Mouse (Mus musculus): Measurements from ENCODE around the gene Olfr746. TPM values are rescaled to one million over a fixed set of nuclear protein-coding genes. Genes with fewer than 3 reads are reported as not detected.

Gene Olfr746
- polyA plus RNA-seq (2014; fragmentation: Illumina TruSeq; extraction: RNeasy Lipid Tissue Mini Kit (QIAGEN cat#74804); ENCODE audit: insufficient read depth, low read depth, low replicate concordance) = not detected

DNA sequence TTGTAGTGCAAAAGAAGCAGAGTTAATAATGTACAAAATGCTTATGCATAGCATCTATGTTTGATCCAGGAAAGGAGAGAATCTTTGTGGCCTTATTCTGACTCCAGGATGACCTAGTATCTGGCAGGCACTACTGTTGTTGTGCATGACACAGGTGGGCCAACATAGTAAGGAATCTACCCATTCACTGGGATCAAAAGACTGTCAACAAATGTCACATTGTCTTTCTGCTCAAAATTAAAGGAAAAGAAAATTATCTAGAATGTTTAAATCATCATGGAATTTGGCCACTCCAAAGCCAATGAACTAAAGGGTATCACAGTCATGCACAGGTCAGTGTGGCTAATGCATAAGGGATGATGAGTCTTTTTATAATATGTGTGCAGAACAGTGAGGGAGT is at the start of gene Olfr746:
Olfr746 (plus strand) TSS at position 301 of the 400 bp plus-strand sequence.

DNA sequence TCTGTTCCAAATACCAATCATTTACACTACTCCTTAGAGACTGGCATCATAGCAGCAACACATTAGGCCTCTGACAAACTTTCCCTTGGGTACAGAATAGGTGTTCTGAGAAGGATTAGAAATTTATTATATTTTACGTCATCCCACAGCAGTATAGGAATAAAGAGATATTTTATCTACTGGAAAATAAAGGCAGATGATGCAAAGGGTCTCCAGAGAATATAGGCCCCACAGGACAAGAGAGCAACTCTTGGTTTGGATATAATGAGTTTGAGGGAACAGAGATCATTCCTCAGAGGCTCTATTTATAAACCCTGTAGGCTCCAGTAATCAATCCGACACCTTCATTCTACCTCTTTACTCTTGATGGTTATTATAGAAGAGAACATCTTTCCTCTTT is 32.3 kb upstream of the Olfr746 start, which contains the start of gene Olfr744:
Olfr744 (plus strand) TSS at position 301 of the 400 bp plus-strand sequence.

DNA sequence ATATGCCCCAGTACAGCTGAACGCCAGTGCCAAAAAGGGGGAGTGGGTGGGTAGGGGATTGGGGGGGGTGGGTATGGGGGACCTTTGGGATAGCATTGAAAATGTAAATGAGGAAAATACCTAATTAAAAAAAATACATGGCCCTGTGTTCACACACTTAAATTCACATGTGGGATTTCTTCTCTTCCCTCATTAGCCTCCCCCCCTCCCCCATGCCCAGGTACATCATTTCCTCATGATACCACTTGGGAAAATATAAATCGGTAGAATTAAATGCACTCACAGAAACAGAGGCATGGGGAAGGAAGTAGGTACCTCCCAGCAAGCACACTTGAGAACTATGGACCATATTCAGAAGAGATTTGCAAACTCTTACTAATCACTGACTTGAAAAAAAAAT is 7.8 kb upstream of the Olfr746 start, which contains the start of gene Olfr745:
Olfr745 (plus strand) TSS at position 301 of the 400 bp plus-strand sequence.

DNA sequence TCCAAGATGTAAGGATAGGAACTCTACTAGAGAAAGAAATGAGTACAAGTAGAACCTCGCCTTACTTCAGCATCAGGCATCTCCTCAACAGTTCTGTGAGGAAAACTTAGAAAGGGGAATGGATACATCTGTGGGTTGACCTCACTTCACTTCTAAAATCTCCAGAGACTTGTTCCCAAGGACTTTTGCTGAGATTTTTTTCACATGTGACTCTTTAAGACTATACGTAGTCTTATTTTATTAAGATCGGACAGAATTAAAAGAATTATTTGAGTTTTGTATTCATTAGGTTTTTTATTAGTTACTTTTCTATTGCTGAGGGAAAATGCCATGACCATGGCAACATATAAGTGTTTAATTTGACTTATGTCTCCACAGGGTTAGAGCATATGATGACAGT is 46.2 kb downstream of the Olfr746 start, which contains the start of gene Olfr747:
Olfr747 (minus strand) TSS at position 101 of the 400 bp plus-strand sequence.

Other genes with a start within 250 kb of the Olfr746 start
- gene Olfr738, start 239.5 kb upstream of the Olfr746 start, polyA plus RNA-seq (2014; fragmentation: Illumina TruSeq; extraction: RNeasy Lipid Tissue Mini Kit (QIAGEN cat#74804); ENCODE audit: insufficient read depth, low read depth, low replicate concordance) = not detected
- not detected for gene Olfr739, start 228.5 kb upstream of the Olfr746 start, polyA plus RNA-seq (2014; fragmentation: Illumina TruSeq; extraction: RNeasy Lipid Tissue Mini Kit (QIAGEN cat#74804); ENCODE audit: insufficient read depth, low read depth, low replicate concordance)
- gene Olfr740, start 201.5 kb upstream of the Olfr746 start, polyA plus RNA-seq (2014; fragmentation: Illumina TruSeq; extraction: RNeasy Lipid Tissue Mini Kit (QIAGEN cat#74804); ENCODE audit: insufficient read depth, low read depth, low replicate concordance) = not detected
- gene Olfr741, start 174.3 kb upstream of the Olfr746 start, polyA plus RNA-seq (2014; fragmentation: Illumina TruSeq; extraction: RNeasy Lipid Tissue Mini Kit (QIAGEN cat#74804); ENCODE audit: insufficient read depth, low read depth, low replicate concordance) = not detected
- gene Olfr742, start 143.5 kb upstream of the Olfr746 start, polyA plus RNA-seq (2014; fragmentation: Illumina TruSeq; extraction: RNeasy Lipid Tissue Mini Kit (QIAGEN cat#74804); ENCODE audit: insufficient read depth, low read depth, low replicate concordance) = not detected
- gene Olfr743, start 125.2 kb upstream of the Olfr746 start, polyA plus RNA-seq (2014; fragmentation: Illumina TruSeq; extraction: RNeasy Lipid Tissue Mini Kit (QIAGEN cat#74804); ENCODE audit: insufficient read depth, low read depth, low replicate concordance) = not detected
- gene Olfr744, start 32.2 kb upstream of the Olfr746 start, polyA plus RNA-seq (2014; fragmentation: Illumina TruSeq; extraction: RNeasy Lipid Tissue Mini Kit (QIAGEN cat#74804); ENCODE audit: insufficient read depth, low read depth, low replicate concordance) = not detected
- gene Olfr745, start 7.7 kb upstream of the Olfr746 start, polyA plus RNA-seq (2014; fragmentation: Illumina TruSeq; extraction: RNeasy Lipid Tissue Mini Kit (QIAGEN cat#74804); ENCODE audit: insufficient read depth, low read depth, low replicate concordance) = not detected
- not detected for gene Olfr747, start 46.1 kb downstream of the Olfr746 start, polyA plus RNA-seq (2014; fragmentation: Illumina TruSeq; extraction: RNeasy Lipid Tissue Mini Kit (QIAGEN cat#74804); ENCODE audit: insufficient read depth, low read depth, low replicate concordance)
- gene Olfr748, start 60.3 kb downstream of the Olfr746 start, polyA plus RNA-seq (2014; fragmentation: Illumina TruSeq; extraction: RNeasy Lipid Tissue Mini Kit (QIAGEN cat#74804); ENCODE audit: insufficient read depth, low read depth, low replicate concordance) = not detected
- gene Olfr749, start 98.0 kb downstream of the Olfr746 start, polyA plus RNA-seq (2014; fragmentation: Illumina TruSeq; extraction: RNeasy Lipid Tissue Mini Kit (QIAGEN cat#74804); ENCODE audit: insufficient read depth, low read depth, low replicate concordance) = not detected
- gene Ttc5, start 138.4 kb downstream of the Olfr746 start, polyA plus RNA-seq (2014; fragmentation: Illumina TruSeq; extraction: RNeasy Lipid Tissue Mini Kit (QIAGEN cat#74804); ENCODE audit: insufficient read depth, low read depth, low replicate concordance) = 27.1 TPM
- not detected for gene Ccnb1ip1, start 160.6 kb downstream of the Olfr746 start, polyA plus RNA-seq (2014; fragmentation: Illumina TruSeq; extraction: RNeasy Lipid Tissue Mini Kit (QIAGEN cat#74804); ENCODE audit: insufficient read depth, low read depth, low replicate concordance)
- gene Parp2, start 160.8 kb downstream of the Olfr746 start, polyA plus RNA-seq (2014; fragmentation: Illumina TruSeq; extraction: RNeasy Lipid Tissue Mini Kit (QIAGEN cat#74804); ENCODE audit: insufficient read depth, low read depth, low replicate concordance) = 18.8 TPM
- 24.0 TPM for gene Tep1, start 223.5 kb downstream of the Olfr746 start, polyA plus RNA-seq (2014; fragmentation: Illumina TruSeq; extraction: RNeasy Lipid Tissue Mini Kit (QIAGEN cat#74804); ENCODE audit: insufficient read depth, low read depth, low replicate concordance)

Measured in lung, adult 10 weeks (tissue).